Mouse (Mus musculus): ENCODE results near the gene Olfr115.

The Olfr115 gene

DNA sequence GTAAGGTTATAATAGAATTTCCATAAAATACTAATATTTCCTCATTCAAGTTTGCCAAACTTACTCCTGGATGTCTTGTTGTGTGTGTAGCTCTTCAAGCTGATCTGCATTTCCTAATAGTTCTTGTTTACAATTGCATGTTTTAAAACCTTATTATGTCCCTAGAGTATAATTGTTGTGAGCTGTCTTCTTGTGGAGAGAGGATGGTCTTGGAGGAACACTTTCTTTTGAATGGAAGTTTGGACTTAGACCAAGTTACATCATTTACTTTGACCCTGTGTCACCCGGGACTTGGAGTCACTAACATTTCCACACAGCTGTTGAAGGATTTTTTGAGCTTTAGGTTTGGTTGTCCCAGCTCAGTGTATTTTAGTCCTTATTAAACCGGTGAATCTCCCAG lies at the start of gene Olfr115, which contains the start of gene Olfr116:
Olfr115 (minus strand) TSS at position 101 of the 400 bp plus-strand sequence.
Olfr116 (minus strand) TSS at position 191 of the 400 bp plus-strand sequence.
- no peak for DNase-seq (ENCODE audit: low spot score)

DNA sequence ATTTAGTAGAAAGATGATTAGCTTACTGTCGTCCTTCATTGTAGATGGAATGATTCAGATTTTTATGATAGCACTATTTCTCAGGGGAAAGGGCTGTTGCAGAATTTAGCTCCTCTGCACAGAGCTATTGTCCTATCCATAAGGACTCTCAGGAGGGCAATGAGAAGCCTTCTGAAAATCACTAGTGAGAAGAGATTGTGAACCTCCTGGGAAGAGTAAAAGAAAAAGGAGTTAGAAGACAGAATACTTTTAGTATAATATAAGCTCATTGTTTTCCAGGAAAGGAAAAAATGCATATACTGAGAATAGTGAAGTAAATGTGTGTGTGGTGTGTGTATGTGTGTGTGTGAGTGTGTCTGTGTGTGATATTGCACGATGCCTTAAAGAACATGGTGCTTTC lies 39.8 kb upstream of the Olfr115 start, which contains the start of gene Olfr118:
Olfr118 (plus strand) TSS at position 301 of the 400 bp plus-strand sequence.
- DNase-seq (ENCODE audit: low spot score): no peak

DNA sequence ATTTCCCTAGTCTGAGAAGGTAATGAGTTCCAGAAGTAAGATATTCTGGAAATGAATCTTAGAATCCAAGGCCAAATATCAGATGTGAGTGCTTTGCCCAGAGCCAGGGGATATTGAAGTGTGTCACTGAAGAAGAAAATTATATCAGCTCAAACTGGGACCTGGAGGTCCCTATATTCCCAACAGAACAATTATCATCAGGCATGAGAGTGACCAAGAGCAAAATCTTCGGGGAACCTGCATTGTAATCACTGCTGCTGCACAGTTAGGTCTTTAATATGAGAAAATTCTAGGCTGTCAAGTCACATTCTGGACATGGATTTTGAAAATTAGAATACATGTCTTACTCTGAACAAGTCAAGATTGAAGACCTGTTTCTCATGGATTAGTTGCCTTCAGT lies 36.8 kb upstream of the Olfr115 start, which contains the start of gene Olfr117:
Olfr117 (minus strand) TSS at position 101 of the 400 bp plus-strand sequence.
- DNase-seq (ENCODE audit: low spot score): no peak

DNA sequence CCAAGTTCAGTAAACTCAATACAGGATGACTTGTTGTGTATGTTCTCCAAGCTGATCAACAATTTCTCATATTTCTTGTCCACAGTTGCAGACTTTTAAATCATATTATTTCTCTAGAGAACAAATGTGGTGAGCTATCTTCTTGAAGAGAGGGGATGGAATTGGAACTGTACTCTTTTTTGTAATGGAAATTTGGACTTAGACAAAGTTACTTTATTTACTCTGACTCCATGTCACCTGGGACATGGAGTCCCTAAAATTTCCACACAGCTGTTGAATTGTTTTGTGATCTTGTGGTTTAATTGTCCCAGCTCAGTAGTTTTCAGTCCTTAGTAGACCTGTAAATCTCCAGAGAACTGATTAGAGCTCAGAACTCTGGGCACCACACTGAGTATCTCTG lies 34.3 kb downstream of the Olfr115 start, which contains the start of gene Olfr114:
Olfr114 (minus strand) TSS at position 101 of the 400 bp plus-strand sequence.
- no peak for DNase-seq (ENCODE audit: low spot score)

GRCm38 (mm10) chr17:37577563-37577962 lies 49.3 kb downstream of the Olfr115 start, which contains the start of gene Olfr113:
Gene Olfr113 (minus strand): TSS chr17:37577663.
- no peak for DNase-seq (ENCODE audit: low spot score)

GRCm38 (mm10) chr17:37569351-37569750 lies 57.6 kb downstream of the Olfr115 start, which contains the start of gene Olfr112:
Gene Olfr112 (minus strand): TSS chr17:37569451.
- DNase-seq (ENCODE audit: low spot score): no peak
